Mouse (Mus musculus) heart, adult 2 months (tissue): Measurements from ENCODE around the gene Larp6.

Experiments
- CTCF ChIP-seq: fragments of 200-600 bp; IDR thresholded peaks from 2 replicates; pipeline ENCODE4 v1.8.1; 2022; ENCODE audit warnings: antibody characterized with exemption, mild to moderate bottlenecking, moderate library complexity
- POLR2A ChIP-seq: fragments of 200-500 bp; IDR thresholded peaks from 2 replicates; pipeline ENCODE4 v1.6.1; 2011; ENCODE audit warnings: mild to moderate bottlenecking, low read depth, low read length, control low read depth; ENCODE audit not compliant: insufficient read depth

DNA sequence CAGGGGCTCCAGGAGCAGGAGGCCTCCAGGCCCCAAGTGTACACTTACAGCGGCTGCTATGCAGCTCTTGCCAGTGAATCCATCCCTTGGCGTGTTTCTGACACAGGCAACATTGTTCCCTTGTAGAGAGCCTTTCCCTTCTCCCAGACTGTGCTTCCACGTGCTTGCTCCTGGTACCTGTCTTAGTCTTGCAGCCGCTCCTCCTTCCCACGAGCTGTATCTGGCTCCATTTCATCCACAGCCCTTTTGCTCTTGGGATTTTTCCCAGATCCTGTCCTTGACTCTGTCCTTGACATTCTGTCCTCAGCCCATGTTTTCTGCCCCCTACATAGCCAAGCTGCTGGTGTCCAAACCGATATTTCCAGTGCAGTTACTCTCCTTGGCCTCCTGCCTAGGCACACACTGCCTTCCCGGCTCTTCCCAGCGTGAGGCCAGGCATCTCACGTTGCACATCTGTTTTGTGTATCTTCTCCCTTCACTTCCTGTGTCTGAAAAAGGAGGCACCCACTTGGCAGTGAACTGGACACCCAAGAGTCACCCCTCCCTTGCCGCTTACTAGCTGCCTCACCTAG, 46.7 kb downstream of the Larp6 start:
- no peak for TF ChIP-seq CTCF
- TF ChIP-seq POLR2A = no peak
